Mouse (Mus musculus): Measurements from ENCODE around the gene Gulp1. TPM values are rescaled to one million over a fixed set of nuclear protein-coding genes. Genes with fewer than 3 reads are reported as not detected.

Gulp1 gene
- polyA plus RNA-seq, 1 experiment: 5.2 TPM

GRCm38 (mm10) chr1:44683723-44684122, 132.4 kb downstream of the Gulp1 start:
- DNase-seq (ENCODE audit: extremely low spot score in 1 of 2, low spot score in 1 of 2): no peak

- DNase-seq (ENCODE audit: extremely low spot score in 1 of 2, low spot score in 1 of 2): no peak
These were observed 169.6 kb downstream of the Gulp1 start for GRCm38 (mm10) chr1:44720785-44721410.

- peak in 1 of 2 experiments; percentile 58 for DNase-seq (ENCODE audit: extremely low spot score in 1 of 2, low spot score in 1 of 2)
These were observed 189.9 kb downstream of the Gulp1 start for GRCm38 (mm10) chr1:44741256-44741655.

GRCm38 (mm10) chr1:44745711-44746110, 194.4 kb downstream of the Gulp1 start:
- peak in 1 of 2 experiments; percentile 86 for DNase-seq (ENCODE audit: extremely low spot score in 1 of 2, low spot score in 1 of 2)

GRCm38 (mm10) chr1:44750731-44751730, 199.7 kb downstream of the Gulp1 start:
- no peak for DNase-seq (ENCODE audit: extremely low spot score in 1 of 2, low spot score in 1 of 2)

- DNase-seq (ENCODE audit: extremely low spot score in 1 of 2, low spot score in 1 of 2): no peak
These were observed 226.9 kb downstream of the Gulp1 start for GRCm38 (mm10) chr1:44778251-44778650.

- no peak for DNase-seq (ENCODE audit: extremely low spot score in 1 of 2, low spot score in 1 of 2)
These were observed 252.5 kb downstream of the Gulp1 start for GRCm38 (mm10) chr1:44803594-44804372.

- DNase-seq (ENCODE audit: extremely low spot score in 1 of 2, low spot score in 1 of 2): no peak
These were observed 255.1 kb downstream of the Gulp1 start for GRCm38 (mm10) chr1:44806368-44806767.

GRCm38 (mm10) chr1:44810336-44810735, 259.0 kb downstream of the Gulp1 start:
- no peak for DNase-seq (ENCODE audit: extremely low spot score in 1 of 2, low spot score in 1 of 2)

GRCm38 (mm10) chr1:44833934-44834333, 282.6 kb downstream of the Gulp1 start:
- DNase-seq (ENCODE audit: extremely low spot score in 1 of 2, low spot score in 1 of 2): no peak

All from frontal cortex, adult 2 months (tissue).